Mouse (Mus musculus): ENCODE results near the gene Dnajb8.

The Dnajb8 gene

DNA sequence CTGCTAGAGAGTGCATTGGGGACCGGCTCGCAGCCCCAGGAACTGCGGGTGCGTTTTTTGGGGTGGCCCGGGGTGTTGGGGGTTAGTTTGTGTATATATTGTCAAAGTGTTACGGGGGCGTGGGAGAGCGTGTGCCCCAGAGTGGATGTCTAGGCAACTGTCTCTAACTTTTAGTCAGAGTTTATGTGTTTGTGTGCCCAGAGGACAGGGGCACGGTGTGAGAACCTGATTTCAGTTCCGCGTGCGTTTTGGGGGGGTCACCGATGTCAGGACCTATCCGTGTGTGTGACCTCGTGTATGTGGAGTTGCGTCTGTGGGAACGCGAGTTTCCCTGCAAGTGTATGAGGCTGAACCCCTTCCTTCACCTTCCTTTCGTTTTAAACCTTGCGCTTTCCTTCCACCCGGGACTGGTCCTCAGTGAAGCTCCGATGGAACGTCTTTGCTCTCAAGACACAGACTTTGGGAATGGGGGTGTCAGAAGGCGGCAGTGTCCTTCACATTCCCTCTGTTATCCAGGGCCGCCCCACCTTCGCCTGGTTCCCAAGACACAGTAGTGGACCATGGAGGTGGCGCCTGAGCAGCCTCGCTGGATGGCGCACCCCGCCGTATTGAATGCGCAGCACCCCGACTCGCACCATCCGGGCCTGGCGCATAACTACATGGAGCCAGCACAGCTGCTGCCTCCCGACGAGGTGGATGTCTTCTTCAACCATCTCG is 22.9 kb upstream of the Dnajb8 start:
- no peak for DNase-seq (ENCODE audit: extremely low read depth, insufficient read length, low spot score)

DNA sequence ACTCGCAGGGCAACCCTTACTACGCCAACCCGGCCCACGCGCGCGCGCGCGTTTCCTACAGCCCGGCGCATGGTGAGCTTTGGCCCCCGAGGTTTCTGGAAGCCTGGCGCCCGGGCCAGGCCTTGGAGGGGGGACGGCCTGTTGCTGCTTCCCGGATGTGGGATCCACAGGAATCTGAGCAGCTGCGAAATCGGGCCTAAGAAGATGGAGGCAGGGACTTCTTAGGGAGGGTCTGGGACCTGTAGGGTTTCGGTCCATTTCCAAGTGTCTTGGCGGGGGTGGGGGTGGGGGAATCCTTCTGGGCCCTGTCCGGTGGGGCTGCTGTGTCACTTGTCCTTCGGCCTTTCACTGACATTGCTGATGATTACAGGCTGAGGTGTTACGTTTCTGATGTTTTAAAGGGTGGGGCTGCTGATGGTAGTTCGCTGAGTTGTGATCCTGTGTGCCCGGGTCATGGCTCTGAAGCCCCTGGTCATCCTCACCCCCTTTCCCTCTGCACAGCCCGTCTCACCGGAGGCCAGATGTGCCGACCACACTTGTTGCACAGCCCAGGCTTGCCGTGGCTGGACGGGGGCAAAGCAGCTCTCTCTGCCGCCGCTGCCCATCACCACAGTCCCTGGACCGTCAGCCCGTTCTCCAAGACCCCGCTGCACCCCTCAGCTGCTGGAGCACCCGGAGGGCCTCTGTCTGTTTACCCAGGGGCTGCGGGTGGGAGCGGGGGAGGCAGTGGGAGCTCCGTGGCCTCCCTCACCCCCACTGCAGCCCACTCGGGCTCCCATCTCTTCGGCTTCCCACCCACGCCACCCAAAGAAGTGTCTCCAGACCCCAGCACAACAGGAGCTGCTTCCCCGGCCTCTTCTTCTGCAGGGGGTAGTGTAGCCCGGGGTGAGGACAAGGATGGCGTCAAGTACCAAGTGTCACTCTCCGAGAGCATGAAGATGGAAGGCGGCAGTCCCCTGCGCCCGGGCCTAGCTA is 22.1 kb upstream of the Dnajb8 start:
- DNase-seq (ENCODE audit: extremely low read depth, insufficient read length, low spot score) = no peak

DNA sequence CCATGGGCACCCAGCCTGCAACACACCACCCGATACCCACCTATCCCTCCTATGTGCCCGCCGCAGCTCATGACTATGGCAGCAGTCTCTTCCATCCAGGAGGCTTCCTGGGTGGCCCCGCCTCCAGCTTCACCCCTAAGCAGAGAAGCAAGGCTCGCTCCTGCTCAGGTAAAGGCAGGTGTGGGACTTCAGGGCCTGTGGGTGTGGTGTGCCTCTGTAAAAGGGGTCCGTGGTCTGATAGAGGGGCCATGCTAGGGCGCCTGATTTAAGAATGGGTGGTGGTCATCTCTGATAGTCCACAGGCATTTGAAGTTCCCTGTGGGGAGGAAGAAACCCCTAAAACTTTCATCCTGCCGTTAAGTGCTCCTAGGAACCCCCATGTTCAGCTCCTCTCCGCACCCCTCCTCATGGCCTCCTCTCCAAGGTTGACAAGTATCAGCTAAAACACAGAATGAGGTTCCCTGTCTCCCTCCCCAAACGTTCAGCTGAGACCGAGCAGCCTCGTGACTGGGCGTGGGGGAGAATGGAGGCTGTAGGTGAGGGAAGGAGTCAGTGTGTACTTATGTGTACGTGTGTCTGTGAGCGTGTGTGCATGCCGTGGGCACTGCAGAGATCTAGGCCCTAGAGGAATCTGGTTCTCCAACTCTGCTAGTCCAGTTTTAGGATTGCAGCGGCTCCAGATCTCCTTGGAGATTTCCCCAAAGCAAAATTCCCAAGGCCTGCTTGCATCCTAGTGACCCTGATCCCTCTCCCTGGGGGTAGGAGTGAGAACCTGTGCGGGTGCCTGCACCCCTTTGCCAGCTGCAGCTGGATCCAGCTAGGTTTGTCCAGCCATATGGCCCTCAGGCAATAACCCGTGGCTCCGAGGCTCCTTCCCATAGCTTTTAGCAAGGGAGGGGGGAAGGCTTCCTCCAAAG is 21.1 kb upstream of the Dnajb8 start:
- no peak for DNase-seq (ENCODE audit: extremely low read depth, insufficient read length, low spot score)

DNA sequence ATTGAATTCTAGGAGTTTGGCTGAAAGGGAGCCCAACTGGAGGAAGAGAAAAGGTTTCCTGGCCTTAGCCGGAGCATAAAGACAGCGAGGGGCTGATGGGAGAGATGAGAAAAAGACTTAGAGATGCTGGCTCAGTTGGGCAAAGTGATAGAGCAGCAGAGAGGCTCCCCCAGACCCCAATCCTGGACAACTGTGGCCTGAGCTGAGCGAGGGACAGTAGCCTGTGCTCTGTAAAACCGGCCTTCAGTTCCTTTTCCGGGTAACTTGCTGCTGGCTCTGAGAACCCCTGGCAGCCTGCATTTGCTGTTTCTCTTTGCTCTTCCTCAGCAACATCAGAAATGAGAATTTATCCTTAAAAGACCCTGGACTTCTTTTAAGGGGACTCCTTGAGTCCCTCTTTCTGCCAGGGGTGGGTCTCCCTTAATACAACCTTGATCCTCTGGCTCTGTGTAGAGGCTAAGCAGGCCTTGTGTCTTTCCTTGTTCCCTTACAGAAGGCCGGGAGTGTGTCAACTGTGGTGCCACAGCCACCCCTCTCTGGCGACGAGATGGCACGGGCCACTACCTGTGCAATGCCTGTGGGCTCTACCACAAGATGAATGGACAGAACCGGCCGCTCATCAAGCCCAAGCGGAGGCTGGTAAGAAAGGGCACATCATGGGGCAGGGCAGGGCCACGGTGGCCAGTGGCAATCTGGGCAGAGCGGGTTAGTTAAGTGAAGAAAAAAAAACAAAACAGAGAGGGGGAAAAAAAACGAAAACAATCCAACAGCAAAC is 20.0 kb upstream of the Dnajb8 start:
- DNase-seq (ENCODE audit: extremely low read depth, insufficient read length, low spot score) = no peak

DNA sequence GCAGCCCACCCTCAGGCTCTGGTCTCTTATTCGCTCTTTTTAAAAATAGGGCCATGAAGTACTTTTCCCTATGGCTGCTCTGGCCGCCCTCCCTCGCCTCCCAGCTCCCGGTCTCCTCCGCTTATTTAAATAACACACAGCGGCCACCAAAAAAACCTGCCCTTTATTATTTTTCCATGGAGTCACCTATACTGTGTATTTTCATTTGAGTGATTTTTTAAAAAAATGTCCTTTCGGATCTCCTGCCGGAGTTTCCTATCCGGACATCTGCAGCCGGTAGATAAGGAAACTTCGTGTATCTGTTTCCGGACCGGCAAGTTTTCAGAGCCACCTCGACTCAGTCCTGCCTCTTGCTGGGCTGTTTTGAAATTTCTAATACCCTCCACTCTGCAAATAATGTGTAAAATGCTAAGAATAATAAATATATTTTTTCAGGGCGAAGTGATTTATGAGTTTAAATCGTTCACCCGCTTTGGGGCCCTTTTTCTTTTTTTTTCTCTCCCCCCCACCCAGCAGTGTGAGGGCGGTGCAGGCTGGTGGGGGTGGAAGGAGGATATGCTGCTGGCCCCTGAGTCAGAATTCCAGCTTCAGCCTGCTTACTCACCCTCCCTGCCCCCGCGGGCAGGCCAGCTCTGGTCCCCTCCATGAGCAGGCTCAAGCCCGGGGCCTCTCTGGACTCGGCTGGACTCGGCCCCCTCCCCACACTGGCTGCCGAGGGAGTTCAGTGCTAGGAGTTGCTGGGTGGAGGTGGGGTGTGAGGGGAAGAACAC is 19.0 kb upstream of the Dnajb8 start:
- DNase-seq (ENCODE audit: extremely low read depth, insufficient read length, low spot score) = no peak

DNA sequence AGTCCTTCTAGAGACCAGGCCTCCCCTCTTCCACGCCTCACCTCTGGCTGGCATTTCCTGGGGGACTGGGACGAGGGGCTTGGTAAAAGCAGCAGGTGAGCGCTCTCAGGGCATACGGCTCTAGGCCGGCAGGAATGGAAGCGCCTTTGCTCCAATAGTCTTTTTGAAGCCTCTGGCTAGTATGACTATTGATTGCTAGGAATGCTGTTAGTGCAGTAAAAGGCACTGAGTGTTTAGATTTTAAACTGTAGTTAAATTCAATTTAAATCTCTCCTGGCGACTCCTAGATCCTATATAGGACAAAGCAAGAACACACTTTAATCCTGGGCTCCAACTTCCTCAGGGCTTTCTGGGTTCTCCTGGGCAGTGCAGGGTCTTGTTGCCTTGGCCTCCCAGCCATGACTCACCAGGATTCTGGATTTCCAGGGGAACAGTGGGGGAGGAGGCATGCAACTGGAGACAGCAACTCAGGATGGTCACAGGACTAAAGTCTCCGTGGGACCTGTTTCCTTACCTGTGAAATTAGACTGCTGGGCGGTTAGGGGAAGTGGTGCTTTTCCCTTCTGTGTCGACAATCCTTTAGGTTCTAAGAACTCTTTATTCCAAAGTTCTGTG is 18.2 kb upstream of the Dnajb8 start:
- no peak for DNase-seq (ENCODE audit: extremely low read depth, insufficient read length, low spot score)

DNA sequence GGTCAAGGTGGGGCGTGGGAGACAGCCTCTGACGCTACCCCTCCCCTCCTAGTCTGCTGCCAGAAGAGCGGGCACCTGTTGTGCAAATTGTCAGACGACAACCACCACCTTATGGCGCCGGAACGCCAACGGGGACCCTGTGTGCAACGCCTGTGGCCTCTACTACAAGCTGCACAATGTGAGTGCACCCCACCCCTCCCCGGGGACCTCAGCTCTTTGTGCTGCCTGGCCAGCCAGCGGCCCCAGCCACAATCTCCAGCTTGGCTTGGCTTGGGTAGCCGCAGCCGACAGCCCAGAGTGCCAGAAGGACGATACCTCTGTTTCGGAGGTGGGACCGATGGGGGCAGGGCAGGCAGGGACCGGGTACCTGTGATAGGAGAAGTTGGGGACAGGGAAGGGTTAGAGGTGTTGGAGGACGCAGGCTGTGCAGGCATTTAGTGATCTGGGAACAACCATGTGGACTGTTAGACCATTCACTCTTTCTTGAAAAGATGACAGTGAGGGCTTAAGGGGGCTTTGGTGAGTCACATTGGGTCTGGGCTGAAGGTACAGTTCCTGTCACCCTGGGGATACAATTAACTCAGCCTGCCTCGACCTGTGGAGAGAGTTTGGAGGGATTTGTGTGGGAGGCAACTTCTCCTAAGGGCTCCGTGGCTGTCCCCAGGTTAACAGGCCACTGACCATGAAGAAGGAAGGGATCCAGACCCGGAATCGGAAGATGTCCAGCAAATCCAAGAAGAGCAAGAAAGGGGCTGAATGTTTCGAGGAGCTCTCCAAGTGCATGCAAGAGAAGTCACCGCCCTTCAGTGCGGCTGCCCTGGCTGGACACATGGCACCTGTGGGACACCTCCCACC is 17.3 kb upstream of the Dnajb8 start:
- DNase-seq (ENCODE audit: extremely low read depth, insufficient read length, low spot score) = no peak

DNA sequence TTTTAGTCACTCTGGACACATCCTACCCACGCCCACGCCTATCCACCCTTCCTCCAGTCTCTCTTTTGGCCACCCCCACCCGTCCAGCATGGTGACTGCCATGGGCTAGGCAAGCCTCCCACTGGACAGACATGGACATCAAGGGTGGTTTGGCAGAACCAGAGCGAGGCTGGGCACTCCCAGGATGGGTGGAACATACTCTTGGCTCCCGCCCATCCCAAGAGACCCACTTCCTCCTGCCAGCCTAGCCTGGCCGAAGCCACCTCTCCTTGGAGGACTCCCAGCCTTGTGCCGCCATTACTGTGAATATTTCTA is 16.7 kb upstream of the Dnajb8 start:
- no peak for DNase-seq (ENCODE audit: extremely low read depth, insufficient read length, low spot score)

DNA sequence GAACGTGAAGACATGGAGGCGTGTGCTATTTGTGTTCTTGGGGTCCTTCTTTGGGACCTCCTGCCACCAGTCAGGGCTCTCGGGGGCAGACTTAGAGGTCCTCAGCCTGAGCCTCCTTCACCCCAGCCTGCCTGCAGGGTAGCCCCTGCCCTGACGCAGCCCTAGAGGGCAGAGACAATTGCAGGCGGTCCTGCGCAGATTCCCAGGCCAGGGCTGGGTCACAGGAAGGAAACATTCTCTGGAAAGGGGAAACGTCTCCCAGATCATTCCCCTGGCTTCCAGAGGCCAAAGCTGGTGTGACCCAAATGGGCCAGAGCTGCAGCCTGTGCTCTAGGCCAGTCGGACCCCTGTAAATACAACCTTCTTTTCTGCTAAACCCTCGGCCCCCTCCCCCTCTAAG is 16.1 kb upstream of the Dnajb8 start:
- no peak for DNase-seq (ENCODE audit: extremely low read depth, insufficient read length, low spot score)

DNA sequence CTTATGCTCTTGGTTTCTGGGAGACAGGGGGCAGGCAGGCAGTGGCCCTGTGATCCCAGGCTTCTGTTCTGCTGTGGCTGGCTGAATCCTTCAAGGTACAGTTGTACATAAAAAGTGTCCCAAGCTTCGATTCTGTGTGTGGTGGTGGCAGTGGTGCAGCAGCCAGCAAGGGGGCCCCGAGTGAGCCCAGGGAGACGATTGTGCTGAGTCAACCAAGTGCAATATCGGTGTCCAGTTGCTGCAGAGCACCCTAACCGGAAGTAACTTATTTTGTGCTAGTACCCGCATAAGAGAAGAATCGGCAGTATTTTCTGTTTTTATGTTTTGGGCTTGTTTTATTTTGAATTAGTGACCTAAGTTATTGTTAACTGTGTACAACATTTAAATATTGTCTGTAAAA is 15.5 kb upstream of the Dnajb8 start:
- DNase-seq (ENCODE audit: extremely low read depth, insufficient read length, low spot score) = no peak

DNA sequence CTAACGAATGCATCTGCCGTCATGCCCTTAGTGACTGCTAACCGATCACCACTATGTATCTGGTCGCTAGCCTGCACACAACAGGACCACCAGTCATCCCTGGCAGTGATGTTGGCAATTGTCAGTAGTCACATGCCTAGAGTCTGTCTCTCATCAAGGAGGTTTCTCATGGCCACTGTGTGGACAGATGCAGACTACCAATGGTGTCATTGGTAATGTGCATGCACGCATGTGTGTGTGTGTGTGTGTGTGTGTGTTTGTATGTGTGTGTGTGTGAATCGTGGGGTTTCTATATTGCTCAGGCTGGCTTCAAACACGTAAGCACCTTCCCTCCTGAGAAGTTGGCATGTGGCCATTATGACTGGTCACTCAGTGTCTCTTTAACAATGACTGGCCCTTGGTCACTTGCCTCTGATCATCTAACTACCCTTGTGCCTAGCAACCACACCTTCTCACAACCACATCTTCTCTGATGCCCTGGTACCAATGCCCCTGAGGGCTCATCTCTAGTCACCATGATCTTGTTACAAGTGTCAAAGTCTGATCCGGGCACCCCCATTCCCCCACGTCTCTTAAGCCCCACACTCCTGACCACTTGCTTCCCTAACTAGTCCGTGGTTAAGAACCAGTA is 14.6 kb upstream of the Dnajb8 start:
- DNase-seq (ENCODE audit: extremely low read depth, insufficient read length, low spot score) = no peak

DNA sequence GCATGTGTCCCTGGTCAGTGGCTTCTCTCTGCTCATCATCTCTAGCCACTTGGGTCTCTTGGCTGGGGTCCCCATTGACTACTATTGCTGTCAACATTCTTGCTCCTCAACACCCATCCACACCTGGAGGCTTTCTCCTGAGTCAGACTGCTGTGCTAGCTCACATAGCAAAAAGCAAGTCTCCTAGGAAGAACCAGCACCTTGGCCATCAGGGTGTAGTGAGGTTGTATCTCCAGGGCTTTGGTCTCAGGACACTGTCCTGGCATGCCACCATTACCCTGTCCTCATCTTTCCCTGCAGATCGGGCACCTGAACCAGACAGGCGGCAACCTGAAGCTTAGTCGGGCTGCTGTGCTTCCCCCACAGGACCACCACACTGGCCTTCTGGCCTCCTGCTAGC is 13.7 kb upstream of the Dnajb8 start:
- no peak for DNase-seq (ENCODE audit: extremely low read depth, insufficient read length, low spot score)

DNA sequence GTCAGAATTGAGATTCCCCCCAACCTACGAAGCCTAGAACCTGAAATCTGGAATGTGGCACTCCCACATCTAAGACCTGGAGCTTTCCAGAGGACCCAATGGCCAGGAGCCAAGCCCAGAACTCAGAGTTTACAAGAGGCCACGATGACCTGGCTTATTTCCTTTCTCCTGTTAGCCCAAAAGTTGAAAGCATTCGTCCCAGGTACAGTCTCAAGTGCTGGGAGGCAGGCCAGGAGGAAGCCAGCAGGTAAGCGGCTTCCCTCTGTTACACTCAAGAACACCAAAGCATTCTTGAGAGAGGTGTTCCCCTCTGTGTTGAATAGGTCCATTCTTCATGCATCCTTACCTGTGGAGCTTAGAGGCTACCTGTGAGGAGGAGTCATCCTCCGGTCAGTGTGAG is 12.6 kb upstream of the Dnajb8 start:
- no peak for DNase-seq (ENCODE audit: extremely low read depth, insufficient read length, low spot score)

DNA sequence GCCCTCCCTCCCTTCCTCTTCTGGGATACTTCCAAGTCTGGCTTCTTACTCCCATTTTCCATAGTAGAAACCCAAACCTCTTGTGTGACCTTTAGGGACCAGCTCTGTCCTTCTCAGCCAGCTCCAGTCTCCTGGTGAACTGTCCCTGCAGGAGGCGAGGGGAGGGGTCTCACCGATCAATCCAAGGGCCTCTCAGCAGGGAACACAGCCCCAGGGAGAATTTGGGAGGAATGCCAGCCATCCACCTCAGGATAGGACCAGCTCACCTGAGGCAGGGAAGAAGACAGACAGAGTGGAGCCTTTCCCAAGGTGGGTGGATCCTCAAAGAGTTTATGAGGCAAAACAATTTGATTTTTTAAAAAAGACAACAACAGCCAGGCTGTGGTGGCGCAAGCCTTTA is 11.9 kb upstream of the Dnajb8 start:
- DNase-seq (ENCODE audit: extremely low read depth, insufficient read length, low spot score) = no peak

DNA sequence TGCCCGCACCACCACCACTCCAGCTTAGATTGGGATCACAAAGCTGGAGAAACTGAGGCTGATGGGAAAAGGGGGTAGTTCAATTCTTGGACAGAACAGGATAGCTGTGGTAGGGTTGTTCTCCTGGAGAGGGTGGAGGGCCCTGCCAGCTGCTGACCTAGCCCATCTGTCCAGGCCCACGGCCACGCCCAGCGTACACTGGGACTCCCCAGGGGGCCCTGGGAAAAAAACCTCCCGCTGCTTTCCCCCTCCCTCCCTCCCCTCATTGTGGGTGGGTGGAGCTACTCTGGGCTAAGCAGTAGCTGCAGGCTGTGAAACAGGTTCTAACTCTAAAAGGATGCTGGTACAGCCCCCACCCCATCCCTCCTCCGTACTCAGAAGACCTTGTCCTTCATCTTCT is 6.3 kb upstream of the Dnajb8 start:
- no peak for DNase-seq (ENCODE audit: extremely low read depth, insufficient read length, low spot score)

DNA sequence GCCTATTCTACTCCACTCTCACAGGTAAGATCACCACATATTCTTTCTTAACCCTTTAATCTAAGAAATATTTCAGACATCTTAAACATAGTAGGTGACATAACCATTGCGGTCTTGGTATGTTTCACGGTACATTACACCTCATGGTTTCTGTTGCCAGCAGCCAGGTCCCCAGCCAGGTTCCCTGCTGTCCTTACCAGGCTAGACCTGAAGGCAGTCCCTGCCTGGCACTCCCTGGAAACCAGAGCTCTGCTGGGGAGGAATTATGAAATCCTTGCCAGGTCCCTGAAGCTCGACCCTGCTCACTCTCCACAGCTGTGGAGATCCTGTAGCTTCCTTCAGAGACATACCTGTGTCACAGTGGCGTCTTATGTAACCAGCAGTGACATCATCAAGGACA is 5.9 kb upstream of the Dnajb8 start:
- DNase-seq (ENCODE audit: extremely low read depth, insufficient read length, low spot score) = no peak

DNA sequence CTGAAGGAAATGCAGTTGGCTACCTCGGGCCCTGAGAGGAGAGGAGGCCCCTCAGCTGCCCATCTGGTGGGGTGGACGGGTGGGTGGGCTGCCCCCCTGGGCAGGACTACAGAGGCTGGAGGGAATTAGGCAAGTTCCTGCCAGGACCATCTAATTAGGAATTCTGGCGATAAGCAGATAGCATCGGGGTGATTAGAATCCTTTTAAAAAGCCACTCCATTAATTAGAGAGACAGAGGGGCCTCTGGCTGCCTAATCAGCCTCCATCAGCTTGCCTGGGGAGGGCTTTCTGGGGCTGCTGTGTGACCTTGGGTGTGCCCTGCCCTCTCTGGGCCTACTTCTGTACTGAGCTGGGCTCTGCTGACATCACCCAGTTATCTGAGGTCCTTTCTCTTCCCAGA is 3.0 kb upstream of the Dnajb8 start:
- DNase-seq (ENCODE audit: extremely low read depth, insufficient read length, low spot score) = no peak

DNA sequence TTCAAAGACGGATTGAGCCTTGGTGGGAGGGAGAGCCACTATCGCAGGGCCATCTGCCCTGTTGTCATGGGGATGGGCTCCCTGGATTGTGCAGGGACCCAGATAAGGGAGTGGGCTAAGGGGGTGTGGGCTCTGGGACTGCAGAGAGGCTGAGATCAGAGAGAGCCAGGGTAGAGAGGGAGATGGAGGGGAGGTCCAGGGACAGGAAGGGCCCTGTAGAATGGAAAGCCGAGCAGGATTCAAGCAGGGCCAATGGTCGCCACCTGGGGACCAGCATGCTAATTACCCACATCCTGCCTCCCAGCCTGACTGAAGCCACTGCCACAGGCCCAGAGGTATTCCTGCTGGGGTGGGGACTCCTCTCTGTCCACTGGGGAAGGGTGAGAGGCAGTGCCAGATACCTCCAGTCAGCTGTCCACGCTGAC is 4.5 kb downstream of the Dnajb8 start:
- no peak for DNase-seq (ENCODE audit: extremely low read depth, insufficient read length, low spot score)

Data from 3134 (cell line).